Mouse (Mus musculus) neural tube, embryonic 14.5 days (tissue): ENCODE data around the gene Gbf1. TPM values are rescaled to one million over a fixed set of nuclear protein-coding genes. Genes with fewer than 3 reads are reported as not detected.

Source experiments
- ATAC-seq: fragments of 200-750 bp; cut with Nextera tagmentation; 2 replicates; pipeline ENCODE4 v1.8.0; 2017; ENCODE audit warnings: low read depth, mild to moderate bottlenecking, moderate TSS enrichment, moderate library complexity
- H3K27ac ChIP-seq: fragments of 300-500 bp; sonication (generic); 2 replicates; pipeline ENCODE4 v1.5.1; 2014; ENCODE audit warnings: low read depth, mild to moderate bottlenecking, control low read depth, low read length, moderate library complexity, mixed read lengths
- H3K27me3 ChIP-seq: fragments of 300-500 bp; sonication (generic); 2 replicates; pipeline ENCODE4 v1.6.1; 2014; ENCODE audit warnings: low read length; ENCODE audit not compliant: control insufficient read depth, insufficient read depth
- H3K36me3 ChIP-seq: fragments of 300-500 bp; sonication (generic); 2 replicates; pipeline ENCODE4 v1.6.1; 2014; ENCODE audit warnings: low read length, mixed read lengths; ENCODE audit not compliant: control insufficient read depth, insufficient read depth
- H3K4me1 ChIP-seq: fragments of 300-500 bp; sonication (generic); 2 replicates; pipeline ENCODE4 v1.6.1; 2014; ENCODE audit warnings: low read length; ENCODE audit not compliant: control insufficient read depth, insufficient read depth
- H3K4me2 ChIP-seq: fragments of 300-500 bp; sonication (generic); 2 replicates; pipeline ENCODE4 v1.6.1; 2014; ENCODE audit warnings: mild to moderate bottlenecking, low read depth, low read length, control low read depth
- H3K4me3 ChIP-seq: fragments of 300-500 bp; sonication (generic); 2 replicates; pipeline ENCODE4 v1.5.1; 2014; ENCODE audit warnings: low read depth, low read length, control low read depth, mixed read lengths
- H3K9ac ChIP-seq: fragments of 300-500 bp; sonication (generic); replicated peaks from 2 replicates; pipeline ENCODE4 v1.6.1; 2014; ENCODE audit warnings: low read depth, mild to moderate bottlenecking, control low read depth, low read length, mixed read lengths
- H3K9me3 ChIP-seq: fragments of 300-500 bp; sonication (generic); 2 replicates; pipeline ENCODE4 v1.6.1; 2016; ENCODE audit warnings: low read length; ENCODE audit not compliant: control insufficient read depth
- WGBS: fragments of 180-500 bp; shearing (Covaris S2); extraction: QIAGEN DNeasy Blood & Tissue Kit; methylation state at CpG from one replicate; pipeline ENCODE4 v1.1.7; 2014; 5-methylcytosine and 5-hydroxymethylcytosine counted together
- polyA plus RNA-seq: library from polyadenylated mRNA; unstranded; fragments of >200 nt; fragmentation: Nextera tagmentation; extraction: Ambion mirVana; gene quantifications from 2 replicates; pipeline ENCODE4 v1.2.1, GENCODE M21; 2014

Gene Gbf1
- polyA plus RNA-seq, 1 experiment from 2014 or later, result 79.4 TPM

DNA sequence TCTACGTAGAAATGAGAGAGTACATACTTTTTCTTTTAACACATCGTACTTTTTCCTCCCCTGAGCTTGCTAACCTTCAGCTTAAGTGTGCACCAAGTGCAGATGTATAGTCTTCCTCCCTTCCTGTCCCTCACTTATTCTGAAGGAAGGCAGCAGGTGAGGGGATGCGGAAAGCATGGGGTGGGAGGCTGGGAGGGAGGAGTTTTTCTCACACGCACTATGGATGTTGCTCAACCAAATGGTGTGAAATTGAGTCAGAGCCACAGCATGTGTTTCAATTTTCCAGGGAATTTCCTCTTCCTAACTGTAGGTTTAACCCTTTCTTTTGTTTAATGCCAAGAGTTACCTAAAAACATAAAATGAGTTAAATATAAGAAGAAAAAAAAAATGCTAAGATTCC is 70.8 kb downstream of the Gbf1 start:
- 84% methylated on average over 4 of the region's 4 CpGs for WGBS

DNA sequence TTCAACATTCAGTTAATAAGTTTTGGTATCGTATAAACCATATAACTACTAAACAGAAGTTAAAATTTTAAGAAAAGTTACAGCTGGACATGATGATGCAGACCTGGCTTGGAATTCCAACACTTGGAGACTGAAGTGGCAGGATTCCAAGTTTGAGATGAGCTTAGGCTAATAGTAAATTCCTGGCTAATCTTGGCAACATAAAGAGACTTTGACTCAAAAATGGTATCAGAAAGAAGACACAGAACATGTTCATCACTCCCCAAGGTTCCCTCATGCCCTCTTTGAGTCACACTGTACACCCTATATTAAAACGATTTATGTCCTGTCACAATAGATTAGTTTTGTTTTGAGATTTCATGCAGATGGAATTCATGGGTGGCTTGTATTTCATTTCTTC is 72.6 kb downstream of the Gbf1 start:
- Histone ChIP-seq H3K9ac (no peak overlapping the region), H3K9me3 (no peaks in the 10 kb centered on the region), H3K4me2 (no peak overlapping the region), H3K36me3 (no peaks in the 10 kb centered on the region), H3K4me3 (no peak overlapping the region), H3K27ac (no peak overlapping the region), H3K27me3 (no peaks in the 10 kb centered on the region), H3K4me1 (no peaks in the 10 kb centered on the region)
- WGBS, result 89% methylated on average over 2 of the region's 2 CpGs
- ATAC-seq, result no peak

More for the DNA sequence above, 70.8 kb downstream of the Gbf1 start:
- Histone ChIP-seq H3K4me2 (no peak overlapping the region), H3K36me3 (no peaks in the 10 kb centered on the region), H3K4me1 (no peaks in the 10 kb centered on the region), H3K27ac (no peak overlapping the region), H3K4me3 (no peak overlapping the region), H3K9me3 (no peaks in the 10 kb centered on the region), H3K9ac (no peak overlapping the region), H3K27me3 (no peaks in the 10 kb centered on the region)
- no peak for ATAC-seq

DNA sequence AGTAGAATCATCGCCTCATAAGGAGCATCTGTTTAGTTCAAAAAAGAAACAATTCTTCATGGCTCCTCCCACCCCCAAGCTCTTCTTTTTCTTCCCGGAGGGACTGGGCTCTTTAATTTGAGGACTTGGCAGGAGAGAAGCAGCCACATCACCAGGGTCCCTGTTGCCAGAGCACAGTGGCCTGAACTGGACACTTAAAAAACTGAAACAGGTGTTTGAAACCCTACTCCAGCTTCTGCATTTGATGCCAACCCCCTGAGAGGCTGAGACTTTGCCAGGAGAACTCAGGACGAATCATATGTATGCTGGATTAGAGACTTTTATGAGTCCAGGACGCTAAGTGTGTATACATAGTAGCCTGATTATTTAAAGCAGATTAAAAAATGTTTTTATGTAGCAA is 73.2 kb downstream of the Gbf1 start:
- H3K27ac ChIP-seq, result no peak overlapping the region
- ATAC-seq, result no peak

GRCm38 (mm10) chr19:46226295-46226694 is 74.0 kb downstream of the Gbf1 start:
- Histone ChIP-seq H3K27ac (no peak overlapping the region), H3K4me2 (no peak overlapping the region), H3K9me3 (no peaks in the 10 kb centered on the region), H3K4me3 (no peak overlapping the region), H3K9ac (no peak overlapping the region), H3K36me3 (no peaks in the 10 kb centered on the region), H3K27me3 (no peaks in the 10 kb centered on the region), H3K4me1 (no peaks in the 10 kb centered on the region)
- no peak for ATAC-seq
- WGBS, result 94% methylated on average over 3 of the region's 3 CpGs

More for the DNA sequence above, 73.2 kb downstream of the Gbf1 start:
- Histone ChIP-seq H3K9ac (no peak overlapping the region), H3K4me2 (no peak overlapping the region), H3K4me3 (no peak overlapping the region), H3K27me3 (no peaks in the 10 kb centered on the region), H3K4me1 (no peaks in the 10 kb centered on the region), H3K36me3 (no peaks in the 10 kb centered on the region), H3K9me3 (no peaks in the 10 kb centered on the region)
- 64% methylated on average over 4 of the region's 4 CpGs for WGBS

DNA sequence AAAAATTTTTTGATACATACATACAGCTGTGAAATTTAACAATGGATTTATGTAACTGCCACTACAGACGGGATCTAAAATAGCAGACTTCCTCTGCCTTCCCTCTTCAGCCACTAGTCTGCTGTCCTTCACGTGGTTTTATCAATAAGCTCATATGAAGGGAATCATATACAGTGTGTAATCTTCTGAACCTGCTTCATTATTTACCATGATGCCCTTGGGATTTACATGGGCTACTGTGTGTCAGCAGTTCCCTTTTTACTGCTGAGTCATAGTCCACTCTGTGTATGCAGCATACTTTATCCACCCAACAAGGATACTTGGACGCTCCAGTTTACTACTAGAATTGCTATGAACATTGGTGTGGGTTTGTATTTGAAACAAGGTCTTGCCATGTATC is 75.0 kb downstream of the Gbf1 start:
- H3K4me3 ChIP-seq, result no peak overlapping the region
- no peaks in the 10 kb centered on the region for H3K27me3 ChIP-seq
- no peak for ATAC-seq
- H3K4me2 ChIP-seq, result no peak overlapping the region
- no peak overlapping the region for H3K27ac ChIP-seq
- H3K9ac ChIP-seq, result no peak overlapping the region
- no peaks in the 10 kb centered on the region for H3K36me3 ChIP-seq
- WGBS, result 95% methylated on average over 3 of the region's 3 CpGs
- H3K4me1 ChIP-seq, result no peaks in the 10 kb centered on the region
- no peaks in the 10 kb centered on the region for H3K9me3 ChIP-seq

GRCm38 (mm10) chr19:46234450-46234849 is 82.1 kb downstream of the Gbf1 start:
- Histone ChIP-seq H3K9me3 (no peaks in the 10 kb centered on the region), H3K36me3 (no peaks in the 10 kb centered on the region), H3K27me3 (no peaks in the 10 kb centered on the region), H3K4me2 (no peak overlapping the region), H3K4me1 (no peaks in the 10 kb centered on the region), H3K9ac (no peak overlapping the region), H3K4me3 (no peak overlapping the region), H3K27ac (no peak overlapping the region)
- 83% methylated on average over 2 of the region's 2 CpGs for WGBS
- ATAC-seq, result no peak

DNA sequence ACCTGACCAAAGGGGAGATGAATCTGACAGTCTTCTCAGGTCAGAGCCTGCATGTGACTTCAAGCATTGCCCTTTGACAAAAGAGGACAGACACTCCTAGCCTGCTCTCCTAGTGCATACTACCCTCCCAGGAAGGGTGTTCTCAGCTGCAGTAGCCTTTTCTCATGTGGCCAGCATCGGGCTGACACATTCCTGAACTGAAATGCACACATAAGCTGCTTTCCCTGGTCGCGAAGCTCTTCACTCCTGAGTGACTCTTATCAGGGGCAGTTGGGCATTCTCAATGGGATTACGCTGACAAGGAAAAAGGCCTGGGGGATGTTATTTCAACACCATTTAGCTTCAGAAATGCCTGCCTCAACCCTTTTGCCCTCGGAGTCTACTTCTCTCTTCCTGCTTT is 84.3 kb downstream of the Gbf1 start:
- WGBS, result 62% methylated on average over 5 of the region's 5 CpGs

DNA sequence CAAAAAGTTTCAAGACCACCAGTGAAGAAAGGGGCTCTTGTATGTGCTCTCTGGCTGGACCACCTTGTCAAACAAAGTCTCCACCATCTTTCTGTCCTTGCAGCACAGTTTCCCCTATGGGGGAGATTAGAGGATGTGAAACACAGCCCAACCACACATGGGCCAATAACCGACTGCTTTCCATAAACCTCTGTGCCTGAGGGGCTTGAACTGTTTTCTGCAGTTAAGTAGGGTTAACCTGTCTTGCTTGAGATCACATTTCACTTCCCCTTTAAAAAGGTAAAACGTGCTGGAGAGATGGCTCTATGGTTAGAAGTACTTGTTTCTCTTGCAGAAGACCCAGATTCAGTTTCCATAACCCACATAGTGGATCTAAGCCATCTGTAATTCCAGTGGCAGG is 87.9 kb downstream of the Gbf1 start:
- no peaks in the 10 kb centered on the region for H3K4me1 ChIP-seq
- H3K4me2 ChIP-seq, result no peak overlapping the region
- no peaks in the 10 kb centered on the region for H3K36me3 ChIP-seq
- no peaks in the 10 kb centered on the region for H3K27me3 ChIP-seq
- no peak overlapping the region for H3K9ac ChIP-seq
- ATAC-seq, result no peak
- H3K9me3 ChIP-seq, result no peaks in the 10 kb centered on the region
- no peak overlapping the region for H3K27ac ChIP-seq
- no peak overlapping the region for H3K4me3 ChIP-seq
- WGBS, result 72% methylated on average over 2 of the region's 2 CpGs

More for the DNA sequence above, 84.3 kb downstream of the Gbf1 start:
- no peaks in the 10 kb centered on the region for H3K9me3 ChIP-seq
- H3K9ac ChIP-seq, result no peak overlapping the region
- no peak for ATAC-seq
- H3K4me1 ChIP-seq, result no peaks in the 10 kb centered on the region
- H3K27me3 ChIP-seq, result no peaks in the 10 kb centered on the region
- no peak overlapping the region for H3K27ac ChIP-seq
- no peak overlapping the region for H3K4me3 ChIP-seq
- H3K36me3 ChIP-seq, result no peaks in the 10 kb centered on the region
- no peak overlapping the region for H3K4me2 ChIP-seq

DNA sequence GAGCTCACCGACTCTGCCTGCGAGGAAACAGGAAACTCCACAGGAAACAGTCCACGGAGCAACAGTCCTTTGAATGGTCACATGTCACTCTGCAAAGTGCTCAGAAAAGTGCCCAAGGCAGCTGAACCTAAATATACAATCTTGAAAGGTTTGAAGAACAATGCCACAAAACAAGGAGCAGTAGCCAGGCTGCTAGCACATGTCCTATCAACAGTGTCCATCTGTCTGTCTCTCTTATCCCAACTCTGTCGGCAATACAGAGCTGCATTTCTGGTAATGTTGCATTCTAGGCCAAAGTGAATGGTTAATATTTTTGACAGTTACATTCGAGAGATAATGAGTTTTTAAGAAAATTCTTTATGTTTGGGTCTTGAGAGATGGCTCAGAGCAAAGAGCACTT is 90.1 kb downstream of the Gbf1 start:
- ATAC-seq, result no peak
- Histone ChIP-seq H3K27ac (no peak overlapping the region), H3K9ac (no peak overlapping the region), H3K36me3 (no peaks in the 10 kb centered on the region; the same call in 1 of the 2 replicates), H3K4me2 (no peak overlapping the region), H3K4me3 (no peak overlapping the region), H3K4me1 (no peaks in the 10 kb centered on the region), H3K9me3 (no peaks in the 10 kb centered on the region), H3K27me3 (no peaks in the 10 kb centered on the region)
- 79% methylated on average over 5 of the region's 5 CpGs for WGBS

DNA sequence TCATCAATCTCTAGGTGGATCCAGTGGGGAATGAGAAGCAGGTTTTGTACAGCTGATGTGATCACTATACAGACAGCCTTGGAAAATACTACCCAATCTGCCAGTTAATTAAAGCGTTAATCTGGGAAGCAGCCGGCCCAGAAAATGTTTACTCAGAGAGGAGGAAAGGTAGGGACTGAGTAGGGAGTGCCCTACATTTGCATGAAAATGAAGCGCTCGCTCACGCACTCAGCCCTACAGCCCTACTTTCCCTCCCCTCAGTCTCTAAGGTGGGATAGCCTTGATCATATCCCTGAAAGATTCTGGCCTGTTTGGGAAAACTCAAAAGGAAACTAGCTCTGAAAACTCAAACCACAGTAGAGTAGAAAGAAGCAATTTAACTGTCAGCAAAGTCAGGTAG is 92.3 kb downstream of the Gbf1 start:
- Histone ChIP-seq H3K9ac (no peak overlapping the region), H3K27ac (no peak overlapping the region), H3K27me3 (no peaks in the 10 kb centered on the region), H3K4me2 (no peak overlapping the region), H3K4me1 (no peaks in the 10 kb centered on the region), H3K9me3 (no peaks in the 10 kb centered on the region), H3K36me3 (no peaks in the 10 kb centered on the region; the same call in 1 of the 2 replicates), H3K4me3 (no peak overlapping the region)
- ATAC-seq, result no peak
- WGBS, result 16% methylated on average over 5 of the region's 5 CpGs
